Mouse (Mus musculus): ENCODE data around the gene Rnf208.

Gene Rnf208

GRCm38 (mm10) chr2:25224766-25225752 is 17.0 kb upstream of the Rnf208 start:
- DNase-seq (ENCODE audit: low read depth, low spot score) = peak; percentile 100

GRCm38 (mm10) chr2:25225811-25226379 is 16.2 kb upstream of the Rnf208 start:
- DNase-seq (ENCODE audit: low read depth, low spot score) = no peak

- no peak for DNase-seq (ENCODE audit: low read depth, low spot score)
Measured at GRCm38 (mm10) chr2:25226864-25227263, 15.2 kb upstream of the Rnf208 start.

- no peak for DNase-seq (ENCODE audit: low read depth, low spot score)
Measured at GRCm38 (mm10) chr2:25227406-25227805, 14.6 kb upstream of the Rnf208 start.

- DNase-seq (ENCODE audit: low read depth, low spot score) = peak; percentile 96
Measured at GRCm38 (mm10) chr2:25228431-25228889, 13.6 kb upstream of the Rnf208 start.

GRCm38 (mm10) chr2:25228995-25229530 is 13.0 kb upstream of the Rnf208 start:
- no peak for DNase-seq (ENCODE audit: low read depth, low spot score)

GRCm38 (mm10) chr2:25229582-25229981 is 12.5 kb upstream of the Rnf208 start:
- no peak for DNase-seq (ENCODE audit: low read depth, low spot score)

- DNase-seq (ENCODE audit: low read depth, low spot score) = no peak
Measured at GRCm38 (mm10) chr2:25230581-25230980, 11.5 kb upstream of the Rnf208 start.

GRCm38 (mm10) chr2:25231038-25231437 is 11.0 kb upstream of the Rnf208 start:
- peak; percentile 58 for DNase-seq (ENCODE audit: low read depth, low spot score)

GRCm38 (mm10) chr2:25233421-25233820 is 8.6 kb upstream of the Rnf208 start:
- DNase-seq (ENCODE audit: low read depth, low spot score) = no peak

- DNase-seq (ENCODE audit: low read depth, low spot score) = no peak
Measured at GRCm38 (mm10) chr2:25234050-25234449, 8.0 kb upstream of the Rnf208 start, which contains the start of gene Slc34a3. Gene Slc34a3, minus strand, starts transcription at chr2:25234364.

GRCm38 (mm10) chr2:25234551-25235220 is 7.4 kb upstream of the Rnf208 start:
- DNase-seq (ENCODE audit: low read depth, low spot score) = peak; percentile 39

- DNase-seq (ENCODE audit: low read depth, low spot score) = no peak
Measured at GRCm38 (mm10) chr2:25236614-25237013, 5.4 kb upstream of the Rnf208 start, which contains the start of gene Rnf224. Gene Rnf224, minus strand, starts transcription at chr2:25236787.

- DNase-seq (ENCODE audit: low read depth, low spot score) = no peak
Measured at GRCm38 (mm10) chr2:25237522-25237921, 4.5 kb upstream of the Rnf208 start.

- DNase-seq (ENCODE audit: low read depth, low spot score) = no peak
Measured at GRCm38 (mm10) chr2:25238106-25238505, 3.9 kb upstream of the Rnf208 start.

- DNase-seq (ENCODE audit: low read depth, low spot score) = no peak
Measured at GRCm38 (mm10) chr2:25239766-25240165, 2.3 kb upstream of the Rnf208 start.

GRCm38 (mm10) chr2:25240310-25240709 is 1.7 kb upstream of the Rnf208 start:
- no peak for DNase-seq (ENCODE audit: low read depth, low spot score)

GRCm38 (mm10) chr2:25240723-25241437 is 1.2 kb upstream of the Rnf208 start:
- DNase-seq (ENCODE audit: low read depth, low spot score) = peak; percentile 98

- peak; percentile 74 for DNase-seq (ENCODE audit: low read depth, low spot score)
Measured at GRCm38 (mm10) chr2:25241438-25241775, 648 bp upstream of the Rnf208 start.

- DNase-seq (ENCODE audit: low read depth, low spot score) = no peak
Measured at GRCm38 (mm10) chr2:25243342-25243741, 1.3 kb downstream of the Rnf208 start.

- no peak for DNase-seq (ENCODE audit: low read depth, low spot score)
Measured at GRCm38 (mm10) chr2:25244144-25244543, 2.1 kb downstream of the Rnf208 start.

Data from ZHBTc4 (cell line).